Mouse (Mus musculus): ENCODE data around the gene Oscp1. TPM values are rescaled to one million over a fixed set of nuclear protein-coding genes. Genes with fewer than 3 reads are reported as not detected.

The Oscp1 gene
- polyA plus RNA-seq, 1 experiment from 2014 or later = 17.7 TPM

GRCm38 (mm10) chr4:126068842-126069241, 10.5 kb downstream of the Oscp1 start:
- Histone ChIP-seq H3K4me3 (ENCODE audit: low read length) (no peak overlapping the region), H3K4me2 (replicated peaks; ENCODE audit: low read depth, low read length) (no peak overlapping the region), H3K9ac (ENCODE audit: low read depth, low read length) (no peak overlapping the region), H3K4me1 (ENCODE audit: control insufficient read depth, insufficient read depth, low read length) (no peaks in the 10 kb centered on the region), H3K27me3 (ENCODE audit: control insufficient read depth, insufficient read depth, low read length) (no peaks in the 10 kb centered on the region), H3K27ac (ENCODE audit: low read depth, low read length) (no peak overlapping the region), H3K9me3 (ENCODE audit: control insufficient read depth, low read length) (no peaks in the 10 kb centered on the region), H3K36me3 (ENCODE audit: control insufficient read depth, insufficient read depth, low read length) (no peaks in the 10 kb centered on the region)
- 91% methylated on average over 6 of the region's 6 CpGs for WGBS
- no peak for ATAC-seq (ENCODE audit: low FRiP score, low TSS enrichment)

GRCm38 (mm10) chr4:126077833-126078232, 19.5 kb downstream of the Oscp1 start:
- no peak overlapping the region for H3K27ac ChIP-seq (ENCODE audit: low read depth, low read length)
- no peaks in the 10 kb centered on the region for H3K9me3 ChIP-seq (ENCODE audit: control insufficient read depth, low read length)
- no peaks in the 10 kb centered on the region for H3K36me3 ChIP-seq (ENCODE audit: control insufficient read depth, insufficient read depth, low read length)
- H3K4me3 ChIP-seq (ENCODE audit: low read length) = no peak overlapping the region
- no peak overlapping the region for H3K9ac ChIP-seq (ENCODE audit: low read depth, low read length)
- no peak for ATAC-seq (ENCODE audit: low FRiP score, low TSS enrichment)
- no peaks in the 10 kb centered on the region for H3K27me3 ChIP-seq (ENCODE audit: control insufficient read depth, insufficient read depth, low read length)
- H3K4me1 ChIP-seq (ENCODE audit: control insufficient read depth, insufficient read depth, low read length) = no peaks in the 10 kb centered on the region
- 88% methylated on average over 6 of the region's 6 CpGs for WGBS
- H3K4me2 ChIP-seq (replicated peaks; ENCODE audit: low read depth, low read length) = no peak overlapping the region

GRCm38 (mm10) chr4:126079266-126079665, 20.9 kb downstream of the Oscp1 start:
- H3K27me3 ChIP-seq (ENCODE audit: control insufficient read depth, insufficient read depth, low read length) = no peaks in the 10 kb centered on the region
- H3K4me2 ChIP-seq (replicated peaks; ENCODE audit: low read depth, low read length) = no peak overlapping the region
- H3K9ac ChIP-seq (ENCODE audit: low read depth, low read length) = no peak overlapping the region
- H3K4me3 ChIP-seq (ENCODE audit: low read length) = no peak overlapping the region
- 80% methylated on average over 4 of the region's 4 CpGs for WGBS
- no peaks in the 10 kb centered on the region; the same call in 1 of the 2 replicates for H3K36me3 ChIP-seq (ENCODE audit: control insufficient read depth, insufficient read depth, low read length)
- no peak overlapping the region for H3K27ac ChIP-seq (ENCODE audit: low read depth, low read length)
- H3K4me1 ChIP-seq (ENCODE audit: control insufficient read depth, insufficient read depth, low read length) = no peaks in the 10 kb centered on the region
- no peak for ATAC-seq (ENCODE audit: low FRiP score, low TSS enrichment)
- no peaks in the 10 kb centered on the region for H3K9me3 ChIP-seq (ENCODE audit: control insufficient read depth, low read length)

- no peak overlapping the region for H3K9ac ChIP-seq (ENCODE audit: low read depth, low read length)
Observed at GRCm38 (mm10) chr4:126081601-126082000, 23.2 kb downstream of the Oscp1 start.

GRCm38 (mm10) chr4:126083021-126083420, 24.7 kb downstream of the Oscp1 start:
- WGBS = 91% methylated on average over 9 of the region's 9 CpGs
- H3K4me3 ChIP-seq (ENCODE audit: low read length) = no peak overlapping the region
- ATAC-seq (ENCODE audit: low FRiP score, low TSS enrichment) = no peak
- no peak overlapping the region for H3K9ac ChIP-seq (ENCODE audit: low read depth, low read length)
- H3K27me3 ChIP-seq (ENCODE audit: control insufficient read depth, insufficient read depth, low read length) = no peaks in the 10 kb centered on the region
- no peaks in the 10 kb centered on the region; the same call in 1 of the 2 replicates for H3K36me3 ChIP-seq (ENCODE audit: control insufficient read depth, insufficient read depth, low read length)
- H3K9me3 ChIP-seq (ENCODE audit: control insufficient read depth, low read length) = no peaks in the 10 kb centered on the region
- H3K27ac ChIP-seq (ENCODE audit: low read depth, low read length) = no peak overlapping the region
- H3K4me2 ChIP-seq (replicated peaks; ENCODE audit: low read depth, low read length) = no peak overlapping the region
- peaks cover 4% of the 10 kb centered on the region; the same call in 1 of the 2 replicates for H3K4me1 ChIP-seq (ENCODE audit: control insufficient read depth, insufficient read depth, low read length)

More at GRCm38 (mm10) chr4:126081601-126082000, 23.2 kb downstream of the Oscp1 start:
- no peaks in the 10 kb centered on the region for H3K9me3 ChIP-seq (ENCODE audit: control insufficient read depth, low read length)
- H3K4me3 ChIP-seq (ENCODE audit: low read length) = no peak overlapping the region
- no peaks in the 10 kb centered on the region; the same call in 1 of the 2 replicates for H3K36me3 ChIP-seq (ENCODE audit: control insufficient read depth, insufficient read depth, low read length)
- no peaks in the 10 kb centered on the region for H3K27me3 ChIP-seq (ENCODE audit: control insufficient read depth, insufficient read depth, low read length)
- no peak overlapping the region for H3K4me2 ChIP-seq (replicated peaks; ENCODE audit: low read depth, low read length)
- H3K4me1 ChIP-seq (ENCODE audit: control insufficient read depth, insufficient read depth, low read length) = peaks cover 4% of the 10 kb centered on the region; the same call in 1 of the 2 replicates
- no peak for ATAC-seq (ENCODE audit: low FRiP score, low TSS enrichment)
- no peak overlapping the region for H3K27ac ChIP-seq (ENCODE audit: low read depth, low read length)
- WGBS = 90% methylated on average over 1 of the region's 1 CpGs

GRCm38 (mm10) chr4:126084382-126084781, 26.0 kb downstream of the Oscp1 start:
- WGBS = 73% methylated on average over 8 of the region's 8 CpGs
- no peak for ATAC-seq (ENCODE audit: low FRiP score, low TSS enrichment)
- no peaks in the 10 kb centered on the region for H3K27me3 ChIP-seq (ENCODE audit: control insufficient read depth, insufficient read depth, low read length)
- no peaks in the 10 kb centered on the region; the same call in 1 of the 2 replicates for H3K36me3 ChIP-seq (ENCODE audit: control insufficient read depth, insufficient read depth, low read length)
- no peak overlapping the region for H3K27ac ChIP-seq (ENCODE audit: low read depth, low read length)
- no peak overlapping the region for H3K4me3 ChIP-seq (ENCODE audit: low read length)
- H3K9ac ChIP-seq (ENCODE audit: low read depth, low read length) = no peak overlapping the region
- H3K9me3 ChIP-seq (ENCODE audit: control insufficient read depth, low read length) = no peaks in the 10 kb centered on the region
- H3K4me1 ChIP-seq (ENCODE audit: control insufficient read depth, insufficient read depth, low read length) = peaks cover 4% of the 10 kb centered on the region; the same call in 1 of the 2 replicates
- H3K4me2 ChIP-seq (replicated peaks; ENCODE audit: low read depth, low read length) = no peak overlapping the region

- H3K27ac ChIP-seq (ENCODE audit: low read depth, low read length) = peak overlapping the region; percentile 26; the same call in 1 of the 2 replicates
- H3K9me3 ChIP-seq (ENCODE audit: control insufficient read depth, low read length) = no peaks in the 10 kb centered on the region
- no peaks in the 10 kb centered on the region; the same call in 1 of the 2 replicates for H3K36me3 ChIP-seq (ENCODE audit: control insufficient read depth, insufficient read depth, low read length)
- peaks cover 4% of the 10 kb centered on the region; the same call in 1 of the 2 replicates for H3K4me1 ChIP-seq (ENCODE audit: control insufficient read depth, insufficient read depth, low read length)
- 21% methylated on average over 7 of the region's 7 CpGs for WGBS
- H3K9ac ChIP-seq (ENCODE audit: low read depth, low read length) = no peak overlapping the region
- H3K4me3 ChIP-seq (ENCODE audit: low read length) = no peak overlapping the region
- peak; percentile 74 for ATAC-seq (ENCODE audit: low FRiP score, low TSS enrichment)
- no peak overlapping the region for H3K4me2 ChIP-seq (replicated peaks; ENCODE audit: low read depth, low read length)
- no peaks in the 10 kb centered on the region for H3K27me3 ChIP-seq (ENCODE audit: control insufficient read depth, insufficient read depth, low read length)
Observed at GRCm38 (mm10) chr4:126085996-126086576, 27.7 kb downstream of the Oscp1 start.

GRCm38 (mm10) chr4:126090101-126090847, 31.9 kb downstream of the Oscp1 start:
- H3K4me1 ChIP-seq (ENCODE audit: control insufficient read depth, insufficient read depth, low read length) = peaks cover 4% of the 10 kb centered on the region; the same call in 1 of the 2 replicates
- H3K27me3 ChIP-seq (ENCODE audit: control insufficient read depth, insufficient read depth, low read length) = no peaks in the 10 kb centered on the region
- no peak overlapping the region for H3K9ac ChIP-seq (ENCODE audit: low read depth, low read length)
- 58% methylated on average over 7 of the region's 7 CpGs for WGBS
- no peak overlapping the region for H3K27ac ChIP-seq (ENCODE audit: low read depth, low read length)
- no peaks in the 10 kb centered on the region for H3K9me3 ChIP-seq (ENCODE audit: control insufficient read depth, low read length)
- no peak overlapping the region for H3K4me2 ChIP-seq (replicated peaks; ENCODE audit: low read depth, low read length)
- no peak overlapping the region for H3K4me3 ChIP-seq (ENCODE audit: low read length)
- ATAC-seq (ENCODE audit: low FRiP score, low TSS enrichment) = no peak
- no peaks in the 10 kb centered on the region for H3K36me3 ChIP-seq (ENCODE audit: control insufficient read depth, insufficient read depth, low read length)

- H3K4me3 ChIP-seq (ENCODE audit: low read length) = no peak overlapping the region
- no peaks in the 10 kb centered on the region for H3K27me3 ChIP-seq (ENCODE audit: control insufficient read depth, insufficient read depth, low read length)
- H3K36me3 ChIP-seq (ENCODE audit: control insufficient read depth, insufficient read depth, low read length) = no peaks in the 10 kb centered on the region
- no peak overlapping the region for H3K9ac ChIP-seq (ENCODE audit: low read depth, low read length)
- H3K4me1 ChIP-seq (ENCODE audit: control insufficient read depth, insufficient read depth, low read length) = peaks cover 4% of the 10 kb centered on the region; the same call in 1 of the 2 replicates
- no peak overlapping the region for H3K27ac ChIP-seq (ENCODE audit: low read depth, low read length)
- H3K4me2 ChIP-seq (replicated peaks; ENCODE audit: low read depth, low read length) = no peak overlapping the region
- no peaks in the 10 kb centered on the region for H3K9me3 ChIP-seq (ENCODE audit: control insufficient read depth, low read length)
- WGBS = 84% methylated on average over 4 of the region's 4 CpGs
- no peak for ATAC-seq (ENCODE audit: low FRiP score, low TSS enrichment)
Observed at GRCm38 (mm10) chr4:126090848-126091124, 32.4 kb downstream of the Oscp1 start.
